Mouse (Mus musculus) spleen, adult 2 months (tissue): ENCODE measurements at regions not wholly inside any gene's neighbourhood (a gene's known extent, or its start where the extent isn't known, plus 50 kb on each side); places are given as distances from the start of the nearest gene placed in this dataset.

ENCODE experiments used
- DNase-seq, 2 experiments: peaks; one replicate each; pipeline versions ENCODE4 v3.0.0 to v3.0.0-alpha.2; 2012 to 2021; ENCODE audit warnings: low spot score in 2 of 2, low read depth in 1 of 2
- H3K27ac ChIP-seq: fragments of 200-500 bp; 2 replicates; pipeline ENCODE4 v1.5.1; 2012; ENCODE audit warnings: low read length, inconsistent platforms; ENCODE audit not compliant: insufficient read depth
- H3K27me3 ChIP-seq: fragments of 200-500 bp; 2 replicates; pipeline ENCODE4 v1.6.1; 2012; ENCODE audit warnings: mild to moderate bottlenecking, moderate library complexity, low read length, inconsistent platforms; ENCODE audit not compliant: control insufficient read depth, insufficient read depth
- H3K36me3 ChIP-seq: fragments of 200-500 bp; 2 replicates; pipeline ENCODE4 v1.6.1; 2012; ENCODE audit warnings: mild to moderate bottlenecking, low read length, inconsistent platforms; ENCODE audit not compliant: control insufficient read depth, insufficient read depth
- H3K4me1 ChIP-seq: fragments of 200-500 bp; 2 replicates; pipeline ENCODE4 v1.6.1; 2011; ENCODE audit warnings: inconsistent platforms; ENCODE audit not compliant: control insufficient read depth, insufficient read depth, insufficient read length
- H3K4me3 ChIP-seq: fragments of 200-500 bp; 2 replicates; pipeline ENCODE4 v1.5.1; 2011; ENCODE audit warnings: mild to moderate bottlenecking, inconsistent platforms; ENCODE audit not compliant: insufficient read depth, insufficient read length; ENCODE audit errors: extremely low read depth
- CTCF ChIP-seq: fragments of 200-500 bp; IDR thresholded peaks from 2 replicates; pipeline ENCODE4 v1.5.1; 2011; ENCODE audit warnings: mild to moderate bottlenecking, inconsistent platforms; ENCODE audit not compliant: insufficient read depth, insufficient read length, insufficient replicate concordance; ENCODE audit errors: extremely low read depth
- POLR2A ChIP-seq: fragments of 200-500 bp; IDR thresholded peaks from 2 replicates; pipeline ENCODE4 v1.6.1; 2011; ENCODE audit warnings: low read depth, low read length, inconsistent platforms
- WGBS: fragments of 180-500 bp; shearing (Covaris S2); methylation state at CpG from one replicate; pipeline ENCODE4 v1.1.7; 2018; 5-methylcytosine and 5-hydroxymethylcytosine counted together

- TF ChIP-seq POLR2A, result no peak
- TF ChIP-seq CTCF, result no peak
- Histone ChIP-seq H3K4me1 (no peaks in the 10 kb centered on the region), H3K4me3 (no peak overlapping the region), H3K27me3 (no peaks in the 10 kb centered on the region), H3K36me3 (no peaks in the 10 kb centered on the region), H3K27ac (no peak overlapping the region)
- no peak for DNase-seq
- 70% methylated on average over 7 of the region's 7 CpGs for WGBS
Measured at GRCm38 (mm10) chr8:103347158-103347871, 561.9 kb upstream of the Cdh11 start.

- TF ChIP-seq POLR2A (no peak), CTCF (no peak)
- WGBS, result 81% methylated on average over 3 of the region's 3 CpGs
- no peak for DNase-seq
Measured at GRCm38 (mm10) chr8:103361713-103362112, 576.3 kb upstream of the Cdh11 start.

GRCm38 (mm10) chr8:103370394-103370793 lies 585.0 kb upstream of the Cdh11 start:
- WGBS, result 57% methylated on average over 2 of the region's 2 CpGs
- H3K4me3 ChIP-seq, result no peak overlapping the region
- TF ChIP-seq CTCF (no peak), POLR2A (no peak)
- no peaks in the 10 kb centered on the region for H3K36me3 ChIP-seq
- no peak for DNase-seq
- H3K27me3 ChIP-seq, result no peaks in the 10 kb centered on the region
- H3K27ac ChIP-seq, result no peak overlapping the region
- no peaks in the 10 kb centered on the region for H3K4me1 ChIP-seq

More at GRCm38 (mm10) chr8:103361713-103362112, 576.3 kb upstream of the Cdh11 start:
- Histone ChIP-seq H3K4me3 (no peak overlapping the region), H3K27ac (no peak overlapping the region), H3K36me3 (no peaks in the 10 kb centered on the region), H3K4me1 (no peaks in the 10 kb centered on the region), H3K27me3 (no peaks in the 10 kb centered on the region)

GRCm38 (mm10) chr8:103373007-103373406 lies 587.6 kb upstream of the Cdh11 start:
- WGBS, result 60% methylated on average over 1 of the region's 1 CpGs
- DNase-seq, result no peak
- Histone ChIP-seq H3K27ac (no peak overlapping the region), H3K4me1 (no peaks in the 10 kb centered on the region), H3K36me3 (no peaks in the 10 kb centered on the region), H3K27me3 (no peaks in the 10 kb centered on the region), H3K4me3 (no peak overlapping the region)
- TF ChIP-seq CTCF (no peak), POLR2A (no peak)

- TF ChIP-seq POLR2A, result no peak
- TF ChIP-seq CTCF, result no peak
- H3K4me1 ChIP-seq, result no peaks in the 10 kb centered on the region
- H3K27ac ChIP-seq, result no peak overlapping the region
- H3K27me3 ChIP-seq, result no peaks in the 10 kb centered on the region
- WGBS, result 76% methylated on average over 4 of the region's 4 CpGs
- no peak for DNase-seq
- no peak overlapping the region for H3K4me3 ChIP-seq
- H3K36me3 ChIP-seq, result no peaks in the 10 kb centered on the region
Measured at GRCm38 (mm10) chr8:103374151-103374550, 588.7 kb upstream of the Cdh11 start.

- 34% methylated on average over 3 of the region's 3 CpGs for WGBS
- H3K27ac ChIP-seq, result no peak overlapping the region
- H3K27me3 ChIP-seq, result no peaks in the 10 kb centered on the region
- no peaks in the 10 kb centered on the region for H3K4me1 ChIP-seq
- DNase-seq, result no peak
- TF ChIP-seq CTCF (no peak), POLR2A (no peak)
- H3K4me3 ChIP-seq, result no peak overlapping the region
- H3K36me3 ChIP-seq, result no peaks in the 10 kb centered on the region
Measured at GRCm38 (mm10) chr8:103378545-103378944, 593.1 kb upstream of the Cdh11 start.

GRCm38 (mm10) chr8:103381575-103381974 lies 596.1 kb upstream of the Cdh11 start:
- H3K4me3 ChIP-seq, result no peak overlapping the region
- 67% methylated on average over 3 of the region's 3 CpGs for WGBS
- no peaks in the 10 kb centered on the region for H3K36me3 ChIP-seq
- TF ChIP-seq POLR2A, result no peak
- no peak for TF ChIP-seq CTCF
- H3K27ac ChIP-seq, result no peak overlapping the region
- no peaks in the 10 kb centered on the region for H3K27me3 ChIP-seq
- DNase-seq, result no peak
- H3K4me1 ChIP-seq, result no peaks in the 10 kb centered on the region
